Mouse (Mus musculus) liver, embryonic 14.5 days (tissue): ENCODE measurements around the gene Troap. TPM values are rescaled to one million over a fixed set of nuclear protein-coding genes. Genes with fewer than 3 reads are reported as not detected.
"Not testable (repeated sequence)": the region's sequence is repeated elsewhere in the genome, so short reads cannot be mapped to it uniquely, and the experiment has no call there.

Experiments used
- ATAC-seq: fragments of 200-750 bp; cut with Nextera tagmentation; 2 replicates; pipeline ENCODE4 v1.8.0; 2017; ENCODE audit warnings: moderate number of reproducible peaks, mild to moderate bottlenecking, moderate library complexity; ENCODE audit not compliant: insufficient read depth
- DNase-seq, 3 experiments: peaks; one replicate each; pipeline ENCODE4 v3.0.0-alpha.2; 2012 to 2013; ENCODE audit warnings: low read depth in 3 of 3, low spot score in 3 of 3
- H3K27ac ChIP-seq: fragments of 300-500 bp; sonication (generic); 2 replicates; pipeline ENCODE4 v1.5.1; 2014; ENCODE audit warnings: moderate library complexity, mild to moderate bottlenecking, control low read depth, inconsistent platforms
- H3K27me3 ChIP-seq: fragments of 300-500 bp; sonication (generic); 2 replicates; pipeline ENCODE4 v1.6.1; 2014; ENCODE audit warnings: mild to moderate bottlenecking, low read length, moderate library complexity; ENCODE audit not compliant: control insufficient read depth, insufficient read depth
- H3K36me3 ChIP-seq: fragments of 300-500 bp; sonication (generic); replicated peaks from 2 replicates; pipeline ENCODE4 v1.6.1; 2014; ENCODE audit warnings: low read depth; ENCODE audit not compliant: control insufficient read depth, insufficient read depth
- H3K4me1 ChIP-seq, 2 experiments: fragments of 200-500 bp in 1 of 2; fragments of 300-500 bp in 1 of 2; sonication (generic) in 1 of 2; replicated peaks; 2 replicates each; pipeline ENCODE4 v1.6.1; 2012 to 2014; ENCODE audit warnings: antibody characterized with exemption in 1 of 2, inconsistent platforms in 1 of 2, low read length in 1 of 2; ENCODE audit not compliant: control insufficient read depth in 2 of 2, insufficient read depth in 2 of 2
- H3K4me2 ChIP-seq: fragments of 300-500 bp; sonication (generic); 2 replicates; pipeline ENCODE4 v1.6.1; 2014; ENCODE audit warnings: low read depth, mild to moderate bottlenecking, control low read depth, moderate library complexity
- H3K4me3 ChIP-seq, 2 experiments: fragments of 200-500 bp in 1 of 2; fragments of 300-500 bp in 1 of 2; sonication (generic) in 1 of 2; 2 replicates each; pipeline ENCODE4 v1.5.1; 2012 to 2014; ENCODE audit warnings: low read depth in 2 of 2, low read length in 2 of 2, mild to moderate bottlenecking in 2 of 2, control low read depth in 1 of 2, inconsistent platforms in 1 of 2, moderate library complexity in 1 of 2; ENCODE audit not compliant: insufficient read depth in 1 of 2
- H3K9ac ChIP-seq: fragments of 300-500 bp; sonication (generic); replicated peaks from 2 replicates; pipeline ENCODE4 v1.6.1; 2014; ENCODE audit warnings: mild to moderate bottlenecking, control low read depth, moderate library complexity
- H3K9me3 ChIP-seq: fragments of 300-500 bp; sonication (generic); 2 replicates; pipeline ENCODE4 v1.6.1; 2016; ENCODE audit warnings: low read length, mixed read lengths; ENCODE audit not compliant: control insufficient read depth
- CTCF ChIP-seq: IDR thresholded peaks from 2 replicates; pipeline ENCODE4 v1.5.1; 2016; ENCODE audit warnings: antibody characterized with exemption, low read depth, control low read depth
- EP300 ChIP-seq: IDR thresholded peaks from 2 replicates; pipeline ENCODE4 v1.6.1; 2016; ENCODE audit warnings: antibody characterized with exemption, low read depth
- WGBS: fragments of 180-500 bp; shearing (Covaris S2); extraction: QIAGEN DNeasy Blood & Tissue Kit; methylation state at CpG from one replicate; pipeline ENCODE4 v1.1.7; 2014; ENCODE audit not compliant: insufficient replicate concordance; 5-methylcytosine and 5-hydroxymethylcytosine counted together
- polyA plus RNA-seq, 2 experiments: library from polyadenylated mRNA; depleted of rRNA in 1 of 2; stranded (reverse) in 1 of 2; unstranded in 1 of 2; fragments of >200 nt; fragmentation: Nextera tagmentation in 1 of 2; extraction: Ambion mirVana in 1 of 2; gene quantifications; 2 replicates each; pipeline versions ENCODE4 v1.2.1 to v1.2.3; 2012 to 2014

Gene Troap
- polyA plus RNA-seq, 2 experiments: 11.1 to 15.7 TPM

DNA sequence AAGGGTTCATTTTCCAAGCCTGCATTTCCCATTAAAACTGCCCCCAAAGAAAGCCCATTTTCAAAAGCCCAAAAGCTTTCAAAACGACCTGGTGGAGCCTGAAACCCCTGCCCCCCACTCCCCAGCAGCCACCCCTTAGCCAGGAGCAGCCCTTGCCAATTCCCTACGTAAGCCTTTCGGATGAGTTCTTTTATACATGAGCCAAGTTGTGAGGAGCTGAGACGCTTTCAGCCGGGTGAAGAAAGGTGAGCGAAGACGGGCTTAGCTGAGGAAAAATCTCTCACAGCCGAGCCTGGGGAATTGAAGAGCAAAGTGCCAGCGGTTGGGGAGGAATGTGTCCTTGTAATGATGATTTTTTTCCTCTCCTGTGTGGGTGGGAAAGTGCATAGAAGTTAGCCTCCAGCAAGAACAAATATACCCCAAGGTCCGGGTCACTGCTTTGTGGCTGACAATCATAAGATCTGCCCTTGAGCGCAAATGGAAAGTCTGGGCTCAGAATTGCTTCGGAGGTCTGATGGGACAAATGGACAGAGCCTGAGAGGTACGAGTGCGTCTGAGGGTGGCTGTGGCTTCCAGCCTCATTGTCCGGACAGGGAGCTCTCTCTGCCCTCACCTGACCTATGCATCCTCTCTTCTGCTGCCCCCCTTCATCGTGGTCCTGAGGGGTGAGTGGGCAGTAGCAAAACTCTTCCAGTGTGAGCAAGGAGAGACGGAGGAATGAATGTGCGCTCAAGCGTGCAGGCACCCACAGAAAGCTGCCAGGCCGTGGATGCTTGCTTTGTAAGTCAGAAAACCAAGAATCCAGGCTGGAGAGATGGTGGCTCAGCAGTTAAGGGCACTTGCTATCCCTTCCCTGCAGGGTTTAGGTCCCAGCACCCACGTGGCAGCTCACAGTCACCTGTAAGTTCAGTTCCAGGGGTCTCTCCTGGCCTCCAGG lies 33.2 kb upstream of the Troap start:
- Histone ChIP-seq H3K27me3 (no peaks in the 10 kb centered on the region), H3K27ac (no peak overlapping the region), H3K4me1 (no peaks in the 10 kb centered on the region; a peak in 2 of 4 replicates), H3K4me2 (no peak overlapping the region), H3K9ac (no peak overlapping the region), H3K36me3 (peaks cover 18% of the 10 kb centered on the region), H3K4me3 (no peak overlapping the region), H3K9me3 (no peaks in the 10 kb centered on the region)
- 68% methylated on average over 21 of the region's 21 CpGs for WGBS
- DNase-seq: no peak
- ATAC-seq: no peak
- TF ChIP-seq CTCF: no peak

- H3K4me2 ChIP-seq: no peak overlapping the region
Observed at GRCm38 (mm10) chr15:99042334-99042733, 32.0 kb upstream of the Troap start.

GRCm38 (mm10) chr15:99044854-99045253 lies 29.5 kb upstream of the Troap start:
- no peak overlapping the region for H3K27ac ChIP-seq
- no peaks in the 10 kb centered on the region for H3K36me3 ChIP-seq
- 39% methylated on average over 3 of the region's 3 CpGs for WGBS
- no peak for DNase-seq
- H3K9ac ChIP-seq: no peak overlapping the region
- no peak overlapping the region for H3K4me3 ChIP-seq
- ATAC-seq: no peak
- TF ChIP-seq EP300 (no peak), CTCF (no peak)
- no peaks in the 10 kb centered on the region for H3K9me3 ChIP-seq
- no peaks in the 10 kb centered on the region; a peak in 1 of 4 replicates for H3K4me1 ChIP-seq
- no peaks in the 10 kb centered on the region for H3K27me3 ChIP-seq
- no peak overlapping the region for H3K4me2 ChIP-seq

More at GRCm38 (mm10) chr15:99042334-99042733, 32.0 kb upstream of the Troap start:
- WGBS: 65% methylated on average over 5 of the region's 5 CpGs
- Histone ChIP-seq H3K9me3 (no peaks in the 10 kb centered on the region), H3K4me1 (no peaks in the 10 kb centered on the region; a peak in 1 of 4 replicates), H3K4me3 (no peak overlapping the region), H3K27me3 (no peaks in the 10 kb centered on the region), H3K9ac (no peak overlapping the region), H3K27ac (no peak overlapping the region), H3K36me3 (peaks cover 10% of the 10 kb centered on the region)
- ATAC-seq (no peak), DNase-seq (no peak)
- TF ChIP-seq EP300 (no peak), CTCF (no peak)

DNA sequence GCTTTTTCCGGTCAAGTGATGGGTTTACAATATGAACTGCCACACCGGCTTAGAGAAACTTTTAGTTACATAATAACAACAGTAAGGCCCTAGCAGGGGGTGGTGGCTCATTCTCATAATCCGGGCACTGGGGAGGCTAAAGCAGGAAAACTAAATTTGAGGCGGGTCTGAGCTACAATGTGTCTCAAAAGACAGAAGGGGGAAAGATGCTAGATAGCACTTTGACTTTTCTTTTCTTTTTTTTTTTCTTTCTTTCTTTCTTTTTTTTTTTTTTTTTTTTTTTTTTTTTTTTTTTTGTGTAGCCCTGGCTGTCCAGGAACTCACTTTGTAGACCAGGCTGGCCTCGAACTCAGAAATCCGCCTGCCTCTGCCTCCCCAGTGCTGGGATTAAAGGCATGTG lies 28.6 kb upstream of the Troap start:
- not testable (repeated sequence) for H3K36me3 ChIP-seq, DNase-seq, ATAC-seq, H3K27me3 ChIP-seq, H3K4me2 ChIP-seq, H3K27ac ChIP-seq, H3K9me3 ChIP-seq, H3K4me3 ChIP-seq, H3K9ac ChIP-seq, H3K4me1 ChIP-seq
- 70% methylated on average over 6 of the region's 6 CpGs for WGBS

- H3K4me1 ChIP-seq: no peaks in the 10 kb centered on the region; a peak in 1 of 4 replicates
- peaks cover 22% of the 10 kb centered on the region for H3K27me3 ChIP-seq
- no peak overlapping the region for H3K27ac ChIP-seq
- WGBS: 27% methylated on average over 13 of the region's 13 CpGs
- no peak overlapping the region for H3K4me3 ChIP-seq
- H3K9ac ChIP-seq: no peak overlapping the region
- H3K9me3 ChIP-seq: no peaks in the 10 kb centered on the region
- no peak for ATAC-seq
- DNase-seq: peak in 1 of 3 experiments; percentile 47
- no peak overlapping the region for H3K4me2 ChIP-seq
- TF ChIP-seq EP300: no peak
- peak; percentile 84 for TF ChIP-seq CTCF
- H3K36me3 ChIP-seq: no peaks in the 10 kb centered on the region
Observed at GRCm38 (mm10) chr15:99049473-99050253, 24.7 kb upstream of the Troap start.
